Mouse (Mus musculus) forebrain, embryonic 11.5 days (tissue): ENCODE measurements around the gene Olfr1393. TPM values are rescaled to one million over a fixed set of nuclear protein-coding genes. Genes with fewer than 3 reads are reported as not detected.
"Not testable (repeated sequence)": the region's sequence is repeated elsewhere in the genome, so short reads cannot be mapped to it uniquely, and the experiment has no call there.

Experiments
- ATAC-seq: fragments of 200-750 bp; cut with Nextera tagmentation; replicated peaks from 2 replicates; pipeline ENCODE4 v1.8.0; 2017; ENCODE audit warnings: moderate TSS enrichment; ENCODE audit not compliant: low FRiP score
- DNase-seq: peaks from one replicate; pipeline ENCODE4 v3.0.0-alpha.2; 2017; ENCODE audit warnings: low spot score
- H3K27ac ChIP-seq: fragments of 300-500 bp; sonication (generic); 2 replicates; pipeline ENCODE4 v1.5.1; 2014; ENCODE audit warnings: low read depth, low read length
- H3K27me3 ChIP-seq: fragments of 300-500 bp; sonication (generic); 2 replicates; pipeline ENCODE4 v1.6.1; 2014; ENCODE audit warnings: mild to moderate bottlenecking, low read length, mixed read lengths; ENCODE audit not compliant: control insufficient read depth, insufficient read depth
- H3K36me3 ChIP-seq: fragments of 300-500 bp; sonication (generic); 2 replicates; pipeline ENCODE4 v1.6.1; 2014; ENCODE audit warnings: mild to moderate bottlenecking, low read length, moderate library complexity, mixed read lengths; ENCODE audit not compliant: control insufficient read depth, insufficient read depth
- H3K4me1 ChIP-seq: fragments of 300-500 bp; sonication (generic); replicated peaks from 2 replicates; pipeline ENCODE4 v1.6.1; 2014; ENCODE audit warnings: low read length, mixed read lengths; ENCODE audit not compliant: control insufficient read depth, insufficient read depth
- H3K4me2 ChIP-seq: fragments of 300-500 bp; sonication (generic); 2 replicates; pipeline ENCODE4 v1.6.1; 2014; ENCODE audit warnings: low read depth, mild to moderate bottlenecking, low read length, moderate library complexity, mixed read lengths; ENCODE audit not compliant: severe bottlenecking
- H3K4me3 ChIP-seq: fragments of 300-500 bp; sonication (generic); 2 replicates; pipeline ENCODE4 v1.5.1; 2014; ENCODE audit warnings: low read depth, low read length
- H3K9ac ChIP-seq: fragments of 300-500 bp; sonication (generic); 2 replicates; pipeline ENCODE4 v1.6.1; 2014; ENCODE audit warnings: low read length
- H3K9me3 ChIP-seq: fragments of 300-500 bp; sonication (generic); 2 replicates; pipeline ENCODE4 v1.6.1; 2016; ENCODE audit warnings: low read length, mixed read lengths; ENCODE audit not compliant: control insufficient read depth
- WGBS: fragments of 180-500 bp; shearing (Covaris S2); extraction: QIAGEN DNeasy Blood & Tissue Kit; methylation state at CpG from one replicate; pipeline ENCODE4 v1.1.7; 2014; 5-methylcytosine and 5-hydroxymethylcytosine counted together
- polyA plus RNA-seq: library from polyadenylated mRNA; unstranded; fragments of >200 nt; fragmentation: Nextera tagmentation; extraction: Ambion mirVana; gene quantifications from 2 replicates; pipeline ENCODE4 v1.2.1, GENCODE M21; 2014

Olfr1393 gene
- polyA plus RNA-seq, 1 experiment from 2014 or later, result not detected

DNA sequence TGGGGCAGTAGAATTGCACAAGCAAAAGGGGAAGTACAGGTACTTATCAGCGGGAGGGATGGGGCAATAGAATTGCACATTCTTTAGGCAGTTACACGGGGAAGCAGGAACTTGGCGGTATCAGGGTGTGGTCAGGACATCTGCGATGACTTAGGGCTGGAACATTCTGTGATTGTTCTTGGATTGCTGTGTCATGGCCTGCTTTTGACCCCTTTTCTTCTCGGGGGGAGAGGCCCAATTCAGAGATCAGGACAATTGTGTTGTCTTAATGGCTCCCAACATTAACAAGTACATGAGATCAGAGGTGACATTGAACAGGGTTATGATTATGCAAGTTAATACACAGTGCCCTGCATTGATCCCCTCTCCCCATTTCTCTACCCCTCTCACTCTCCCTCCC is 30.4 kb downstream of the Olfr1393 start:
- not testable (repeated sequence) for H3K9ac ChIP-seq, H3K27ac ChIP-seq, H3K36me3 ChIP-seq, H3K4me2 ChIP-seq, H3K27me3 ChIP-seq, H3K4me3 ChIP-seq, ATAC-seq, DNase-seq, H3K4me1 ChIP-seq, H3K9me3 ChIP-seq
- WGBS, result 86% methylated on average over 5 of the region's 5 CpGs

DNA sequence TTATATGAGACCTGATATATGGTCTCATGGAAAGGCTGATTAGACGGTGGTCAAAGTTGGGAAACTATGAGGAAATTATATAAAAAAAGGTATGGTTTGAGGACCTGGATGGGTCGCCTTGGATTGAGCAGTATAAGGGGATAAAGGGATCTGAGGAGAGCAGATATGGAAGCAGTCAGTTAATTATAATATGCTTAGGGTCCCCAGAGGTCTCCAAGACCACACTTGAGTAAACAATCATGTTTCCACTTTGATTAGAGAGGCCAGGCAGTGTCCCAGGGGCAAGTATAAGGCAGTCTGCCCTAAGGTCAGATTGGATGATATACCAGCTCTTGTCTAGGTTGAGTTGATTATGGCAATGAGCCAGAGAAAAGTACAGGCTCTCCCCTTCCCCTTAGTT is 44.3 kb downstream of the Olfr1393 start, which contains the start of gene Olfr1391:
Gene Olfr1391, plus strand, starts transcription at position 301 of the 400 bp plus-strand sequence.
- ATAC-seq (no peak), DNase-seq (no peak)
- no peak within 1 kb of the TSS for H3K9ac ChIP-seq
- H3K9me3 ChIP-seq, result no peaks in the 10 kb centered on the region
- H3K36me3 ChIP-seq, result no peaks in the 10 kb centered on the region
- H3K4me3 ChIP-seq, result no peak within 1 kb of the TSS
- no peak within 1 kb of the TSS for H3K4me2 ChIP-seq
- H3K4me1 ChIP-seq, result no peaks in the 10 kb centered on the region
- 70% methylated on average over 2 of the region's 2 CpGs for WGBS
- no peak within 1 kb of the TSS for H3K27ac ChIP-seq
- no peaks in the 10 kb centered on the region for H3K27me3 ChIP-seq

DNA sequence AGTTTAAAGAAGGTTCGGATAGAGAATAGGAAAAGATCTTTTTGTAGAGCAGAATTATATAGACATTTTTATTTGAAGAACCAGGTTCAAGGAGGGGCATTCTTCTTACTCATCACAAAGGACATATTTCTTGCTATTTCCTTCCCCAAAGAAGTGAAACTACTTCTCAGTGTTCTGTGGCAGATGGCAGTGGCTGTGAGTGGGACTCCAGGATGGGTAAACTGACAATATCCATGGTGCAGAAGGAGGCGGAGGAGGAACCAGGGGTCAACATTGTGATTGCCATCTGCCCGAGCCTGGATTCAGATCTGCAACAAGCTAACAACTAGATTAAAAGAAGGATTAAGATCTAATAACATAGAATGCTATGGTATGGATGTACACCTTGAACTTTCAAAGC is 48.6 kb downstream of the Olfr1393 start:
- DNase-seq (no peak), ATAC-seq (no peak)
- Histone ChIP-seq H3K4me3 (no peak overlapping the region), H3K9me3 (no peaks in the 10 kb centered on the region), H3K27ac (no peak overlapping the region), H3K27me3 (no peaks in the 10 kb centered on the region), H3K4me2 (no peak overlapping the region), H3K9ac (no peak overlapping the region), H3K36me3 (no peaks in the 10 kb centered on the region), H3K4me1 (no peaks in the 10 kb centered on the region)
- 86% methylated on average over 3 of the region's 3 CpGs for WGBS

DNA sequence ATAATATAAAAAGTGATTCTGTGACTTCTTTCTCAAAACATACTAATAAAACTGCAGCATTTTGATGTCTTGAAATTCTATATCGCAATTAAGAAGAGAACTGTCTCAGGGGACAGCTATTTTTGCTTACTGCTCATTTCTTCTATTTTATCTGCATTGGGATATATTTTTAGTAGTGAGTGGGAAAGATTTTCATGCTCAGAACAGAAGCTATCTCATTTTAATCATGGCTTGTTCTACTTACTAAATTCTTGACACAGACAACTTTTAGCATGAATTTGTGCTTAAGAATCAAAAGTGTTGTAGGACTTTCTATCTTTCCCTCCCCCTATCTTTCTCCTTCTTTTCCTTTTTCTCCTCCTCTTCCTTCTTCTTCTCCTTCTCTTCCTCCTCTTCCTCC is 51.6 kb downstream of the Olfr1393 start:
- Histone ChIP-seq H3K36me3 (no peaks in the 10 kb centered on the region), H3K27me3 (no peaks in the 10 kb centered on the region), H3K4me1 (no peaks in the 10 kb centered on the region), H3K27ac (no peak overlapping the region), H3K9ac (no peak overlapping the region), H3K4me2 (no peak overlapping the region), H3K9me3 (no peaks in the 10 kb centered on the region), H3K4me3 (no peak overlapping the region)
- no peak for ATAC-seq
- no peak for DNase-seq
- 80% methylated on average over 1 of the region's 1 CpGs for WGBS

Other genes starting within 250 kb of the Olfr1393 start
- gene 9930111J21Rik2, start 227.1 kb upstream of the Olfr1393 start, polyA plus RNA-seq, result 0.04 and 0.07 TPM in 2 replicates
- not detected in 2 replicates for gene Tgtp2, start 214.1 kb upstream of the Olfr1393 start, polyA plus RNA-seq
- 0.63 and 1.1 TPM in 2 replicates for gene Ifi47, start 201.7 kb upstream of the Olfr1393 start, polyA plus RNA-seq
- not detected in 2 replicates for gene Olfr1396, start 163.4 kb upstream of the Olfr1393 start, polyA plus RNA-seq
- not detected in 2 replicates for gene Olfr1395, start 136.0 kb upstream of the Olfr1393 start, polyA plus RNA-seq
- gene Olfr1394, start 123.9 kb upstream of the Olfr1393 start, polyA plus RNA-seq, result not detected in 2 replicates
- gene Btnl9, start 91.1 kb upstream of the Olfr1393 start, polyA plus RNA-seq, result 0.16 TPM in 1 of 2 replicates, not detected in the other
- gene Zfp62, start 75.0 kb upstream of the Olfr1393 start, polyA plus RNA-seq, result 58.4 and 59.6 TPM in 2 replicates
- gene Mgat1, start 34.1 kb upstream of the Olfr1393 start, polyA plus RNA-seq, result 34.6 and 37.2 TPM in 2 replicates
- gene Olfr1392, start 7.0 kb downstream of the Olfr1393 start, polyA plus RNA-seq, result not detected in 2 replicates
- gene Olfr10, start 26.4 kb downstream of the Olfr1393 start, polyA plus RNA-seq, result not detected in 2 replicates
- not detected in 2 replicates for gene Olfr1391, start 44.4 kb downstream of the Olfr1393 start, polyA plus RNA-seq
- gene Olfr1390, start 56.9 kb downstream of the Olfr1393 start, polyA plus RNA-seq, result not detected in 2 replicates
- gene Olfr1389, start 144.8 kb downstream of the Olfr1393 start, polyA plus RNA-seq, result not detected in 2 replicates
- 0.17 and 0.20 TPM in 2 replicates for gene Olfr1388, start 158.3 kb downstream of the Olfr1393 start, polyA plus RNA-seq
- not detected in 2 replicates for gene Olfr1387, start 177.0 kb downstream of the Olfr1393 start, polyA plus RNA-seq
- not detected in 2 replicates for gene Olfr1386, start 186.7 kb downstream of the Olfr1393 start, polyA plus RNA-seq
- not detected in 2 replicates for gene Olfr1385, start 210.8 kb downstream of the Olfr1393 start, polyA plus RNA-seq
- not detected in 2 replicates for gene Olfr1384, start 228.4 kb downstream of the Olfr1393 start, polyA plus RNA-seq
- not detected in 2 replicates for gene Olfr1383, start 241.3 kb downstream of the Olfr1393 start, polyA plus RNA-seq
- gene Olfr1382, start 249.9 kb downstream of the Olfr1393 start, polyA plus RNA-seq, result not detected in 2 replicates